Mouse (Mus musculus) left cerebral cortex, postnatal 14 days (tissue): ENCODE measurements around the gene Btbd9. TPM values are rescaled to one million over a fixed set of nuclear protein-coding genes. Genes with fewer than 3 reads are reported as not detected.

Experiments
- DNase-seq, 2 experiments: peaks; one replicate each; pipeline ENCODE4 v3.0.0; 2021 to 2022; ENCODE audit warnings: low spot score in 2 of 2, mixed read lengths in 1 of 2
- intact Hi-C: fragments of 180-260 bp; cut with DNase I; formaldehyde crosslinking; loops from one replicate; pipeline ENCODE4 v1.15.1; 2025
- total RNA-seq, 2 experiments: library from RNA; stranded (reverse); gene quantifications; 2 replicates each; pipeline ENCODE4 v1.2.3; 2021

Btbd9 gene
- total RNA-seq, 2 experiments from 2014 or later = 78.9 to 95.2 TPM

DNA sequence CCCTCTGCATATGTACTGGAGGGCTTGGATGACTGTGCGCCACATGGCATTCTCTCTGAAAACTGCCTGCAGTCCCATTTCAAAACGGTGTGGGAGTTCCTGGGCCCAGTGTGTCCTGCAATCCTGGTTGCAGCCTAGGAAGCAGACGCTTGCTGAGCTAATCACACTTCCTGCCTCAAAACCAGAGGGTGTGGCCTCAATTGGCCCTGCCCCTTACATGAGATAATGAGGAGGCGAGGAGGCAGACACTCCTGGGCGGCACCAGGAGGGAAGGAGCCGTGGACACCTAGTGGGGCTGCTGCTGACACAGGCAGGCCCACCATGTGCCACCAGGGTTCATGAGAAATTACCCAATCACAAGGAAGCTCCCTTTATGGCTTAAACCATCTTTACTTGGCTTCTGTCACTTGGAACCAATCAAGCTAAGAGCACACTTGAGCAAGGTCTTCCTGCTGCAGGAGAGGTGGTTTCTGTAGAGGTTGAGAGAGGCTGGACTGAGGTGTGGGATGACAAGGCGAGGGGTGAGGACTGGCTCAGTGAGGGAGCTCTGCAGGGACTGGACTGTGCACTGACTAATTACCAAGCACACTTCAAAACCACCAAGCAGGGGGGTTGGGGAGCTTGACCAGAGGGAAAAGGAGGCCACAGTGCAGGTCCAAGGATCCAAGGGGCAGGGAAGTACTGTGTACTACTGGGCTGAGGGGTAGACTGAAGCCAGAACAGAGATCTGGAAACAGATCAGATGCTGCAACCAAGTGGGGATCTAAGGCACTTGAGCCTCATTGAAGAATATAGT is 295.8 kb downstream of the Btbd9 start:
- no peak for DNase-seq
- intact Hi-C loops = no loop called here

- no peak for DNase-seq
- intact Hi-C loops = no loop called here
These were observed 296.6 kb downstream of the Btbd9 start for GRCm38 (mm10) chr17:30279684-30280083.

- intact Hi-C loops = no loop called here
- no peak for DNase-seq
These were observed 297.5 kb downstream of the Btbd9 start for GRCm38 (mm10) chr17:30278596-30279378.

- intact Hi-C loops = no loop called here
- DNase-seq = no peak
These were observed 299.8 kb downstream of the Btbd9 start for GRCm38 (mm10) chr17:30276477-30276876.

- intact Hi-C loops = no loop called here
- peak; percentile 41 to 66 for DNase-seq
These were observed 303.5 kb downstream of the Btbd9 start for GRCm38 (mm10) chr17:30272769-30273168.

DNA sequence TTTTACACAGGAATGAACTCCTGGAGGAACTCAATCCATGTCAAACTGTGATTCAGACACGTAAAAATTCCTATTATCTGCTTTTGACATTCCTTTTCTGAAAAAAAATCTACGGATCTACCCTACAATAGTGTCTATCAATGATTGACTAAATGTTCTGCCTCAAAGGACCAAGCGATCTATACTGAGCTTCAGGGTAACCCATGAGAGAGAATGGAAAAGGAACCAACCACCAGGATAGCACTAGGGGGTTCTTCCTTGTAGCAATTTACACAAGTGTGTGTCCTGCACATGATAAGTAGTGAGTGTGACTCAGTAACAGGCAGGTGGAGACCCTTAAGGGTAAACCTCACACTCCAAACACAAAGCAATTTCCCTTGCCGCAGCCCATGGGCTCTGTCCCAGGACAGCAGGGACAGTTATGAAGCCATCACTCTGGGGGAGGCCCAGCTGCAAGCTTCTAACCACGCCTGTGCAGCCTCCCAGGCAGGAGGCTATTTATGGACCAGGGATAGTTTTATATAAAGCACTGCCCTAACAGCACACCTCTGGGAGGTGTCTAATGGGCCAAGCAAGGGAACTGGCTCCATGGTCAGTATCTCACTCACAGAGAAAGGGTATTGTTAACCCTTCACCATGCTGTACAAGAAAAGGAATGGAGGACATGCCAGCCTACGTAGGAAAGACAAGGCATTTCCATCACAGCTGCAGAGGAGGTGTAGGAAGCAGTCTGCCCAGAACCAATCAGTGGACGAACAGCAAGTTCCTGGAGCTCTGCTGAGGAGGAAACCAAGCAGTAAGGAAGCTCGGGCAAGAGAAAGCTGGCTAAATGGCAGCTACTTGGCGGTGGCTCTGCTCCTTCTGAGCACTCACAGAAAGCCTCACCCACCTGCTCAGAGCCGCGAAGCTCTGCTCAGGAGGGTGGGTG is 306.9 kb downstream of the Btbd9 start:
- peak; percentile 34 to 59 for DNase-seq
- intact Hi-C loops = no loop called here

- DNase-seq = no peak
- intact Hi-C loops = no loop called here
These were observed 307.8 kb downstream of the Btbd9 start for GRCm38 (mm10) chr17:30268456-30268855.

- intact Hi-C loops = no loop called here
- DNase-seq = no peak
These were observed 308.8 kb downstream of the Btbd9 start for GRCm38 (mm10) chr17:30267432-30267973.

GRCm38 (mm10) chr17:30263535-30263934 is 312.8 kb downstream of the Btbd9 start:
- intact Hi-C loops = no loop called here

GRCm38 (mm10) chr17:30262943-30263342 is 313.3 kb downstream of the Btbd9 start:
- intact Hi-C loops = no loop called here
- no peak for DNase-seq

More at GRCm38 (mm10) chr17:30263535-30263934, 312.8 kb downstream of the Btbd9 start:
- DNase-seq = no peak

GRCm38 (mm10) chr17:30262440-30262839 is 313.8 kb downstream of the Btbd9 start:
- DNase-seq = no peak
- intact Hi-C loops = no loop called here

DNA sequence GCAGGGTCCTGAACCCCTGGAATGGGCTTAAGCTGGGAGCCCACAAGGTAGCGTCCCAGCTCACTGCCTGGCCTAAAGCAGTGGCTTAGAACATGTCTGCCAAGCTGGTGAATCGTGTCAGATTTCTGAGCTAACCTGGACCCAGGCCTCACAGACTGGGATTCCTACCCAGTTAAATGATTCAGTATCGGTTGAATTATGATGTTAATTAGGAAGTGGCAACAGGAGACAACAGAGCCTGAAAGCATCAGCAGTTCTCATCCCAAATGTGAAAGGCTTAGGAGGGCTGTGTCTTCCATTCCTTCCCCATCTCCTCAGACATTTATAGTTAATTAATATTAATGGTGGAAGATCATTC is 314.3 kb downstream of the Btbd9 start:
- DNase-seq = no peak
- intact Hi-C loops = no loop called here

DNA sequence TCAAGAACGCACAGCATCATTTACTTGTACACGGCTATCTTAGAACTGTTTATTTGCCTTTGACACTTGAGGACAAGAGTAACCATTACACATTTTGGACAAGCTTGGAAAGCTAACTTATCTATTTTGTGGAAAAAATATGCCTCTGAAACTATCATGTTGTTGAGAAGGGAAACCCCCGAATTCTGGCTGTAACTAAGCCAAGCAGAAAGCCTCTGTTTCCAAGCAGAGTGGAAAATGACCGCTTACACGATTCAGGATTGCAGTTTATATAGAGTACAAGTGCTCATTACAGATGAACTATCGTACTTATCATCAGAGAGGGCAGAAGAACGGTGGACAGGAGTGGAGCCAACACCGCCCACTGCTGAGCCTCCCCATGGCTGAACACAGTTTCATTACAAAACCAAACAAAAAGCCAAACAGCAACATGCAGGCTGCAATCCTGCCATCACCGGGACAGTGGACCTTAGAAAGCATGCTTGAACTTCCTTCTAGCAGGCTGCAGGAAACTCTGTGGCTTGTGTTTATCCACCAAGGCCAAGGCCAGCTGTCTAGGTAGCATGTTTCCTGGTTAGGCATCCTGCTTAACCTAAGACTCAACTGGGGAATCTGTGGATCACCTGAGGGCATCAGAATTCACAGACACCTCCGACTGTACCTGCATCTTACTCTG is 314.8 kb downstream of the Btbd9 start:
- no peak for DNase-seq
- intact Hi-C loops = no loop called here

DNA sequence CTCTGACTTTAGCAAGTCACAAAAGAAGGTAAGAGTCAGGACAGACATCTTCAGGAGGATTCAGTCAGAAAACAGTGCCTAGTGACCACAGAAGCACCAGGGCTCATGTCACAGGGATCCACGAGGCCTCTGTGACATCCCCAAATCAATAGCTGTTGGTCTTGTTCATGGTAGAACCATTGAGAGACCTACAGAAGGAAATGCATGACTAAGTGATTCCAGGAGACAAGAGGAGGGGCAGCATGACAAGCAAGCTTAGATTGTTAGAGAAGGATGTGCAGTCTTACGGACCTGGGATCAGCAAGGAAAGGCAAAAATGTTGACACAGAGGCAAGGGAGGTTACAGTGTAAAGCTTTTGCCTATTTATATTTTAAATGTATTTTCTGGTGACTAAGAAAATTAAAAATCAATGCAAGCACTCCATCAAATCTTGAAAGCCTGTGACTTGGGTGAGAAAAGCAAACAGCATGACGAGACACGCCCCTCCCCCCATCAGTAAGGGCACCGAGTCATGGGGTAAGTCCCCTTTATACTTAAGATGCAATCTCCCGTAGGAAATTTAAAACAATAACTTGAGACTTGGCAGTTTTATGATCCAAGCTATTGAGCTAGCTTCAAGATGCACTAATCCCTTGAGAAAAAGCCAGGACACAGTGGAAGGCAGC is 315.5 kb downstream of the Btbd9 start:
- intact Hi-C loops = no loop called here

GRCm38 (mm10) chr17:30259938-30260337 is 316.4 kb downstream of the Btbd9 start:
- intact Hi-C loops = no loop called here
- DNase-seq = no peak

More for the DNA sequence above, 315.5 kb downstream of the Btbd9 start:
- DNase-seq = no peak

GRCm38 (mm10) chr17:30258480-30258879 is 317.8 kb downstream of the Btbd9 start:
- intact Hi-C loops = no loop called here
- DNase-seq = no peak

DNA sequence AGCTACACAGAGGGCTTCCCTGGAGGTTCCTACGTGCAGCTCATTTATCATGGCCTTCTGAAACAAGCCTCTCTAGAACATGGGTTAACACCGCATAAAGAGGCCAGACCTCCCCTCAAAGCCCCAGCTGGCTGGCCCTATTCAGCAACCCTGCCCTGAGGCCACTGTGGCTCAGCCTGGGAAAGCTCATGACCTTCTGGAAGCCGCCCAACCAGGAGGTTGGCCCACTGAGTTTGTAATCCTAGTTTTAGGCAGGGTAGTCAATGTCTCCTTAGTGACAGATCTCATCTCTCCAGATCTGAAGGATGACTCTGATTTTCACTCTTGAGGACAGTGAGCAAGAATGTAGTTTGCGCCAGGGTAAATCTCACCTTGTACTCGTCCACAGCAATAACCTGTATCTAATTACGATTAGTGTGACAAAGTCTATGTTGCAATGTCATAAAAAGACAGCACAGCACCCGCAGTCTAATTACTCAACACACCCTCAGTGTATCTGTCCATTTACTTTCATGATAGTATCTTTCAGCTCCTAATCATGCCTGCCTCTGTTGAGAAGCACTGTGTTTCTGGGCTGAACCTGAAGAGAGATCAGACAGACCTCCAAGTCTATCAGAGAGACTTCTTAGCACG is 320.2 kb downstream of the Btbd9 start:
- no peak for DNase-seq
- intact Hi-C loops = no loop called here

- intact Hi-C loops = no loop called here
- DNase-seq = no peak
These were observed 322.4 kb downstream of the Btbd9 start for GRCm38 (mm10) chr17:30253924-30254323.
